Mouse (Mus musculus) brain, embryonic 14.5 days (tissue): ENCODE results near the gene Pax5.

Source experiments
- CTCF ChIP-seq: fragments of 200-500 bp; IDR thresholded peaks from 2 replicates; pipeline ENCODE4 v1.5.1; 2012; ENCODE audit warnings: inconsistent platforms, mild to moderate bottlenecking, moderate library complexity, borderline replicate concordance; ENCODE audit not compliant: insufficient read depth, insufficient read length; ENCODE audit errors: extremely low read depth
- POLR2A ChIP-seq: fragments of 200-500 bp; IDR thresholded peaks from 2 replicates; pipeline ENCODE4 v1.6.1; 2012; ENCODE audit warnings: mild to moderate bottlenecking, inconsistent platforms, borderline replicate concordance; ENCODE audit not compliant: poor library complexity, insufficient read depth, insufficient read length, severe bottlenecking; ENCODE audit errors: extremely low read depth

GRCm38 (mm10) chr4:44597965-44598364 is 112.3 kb downstream of the Pax5 start:
- TF ChIP-seq POLR2A (no peak), CTCF (no peak)
